Mouse (Mus musculus): Measurements from ENCODE around the gene Top1. TPM values are rescaled to one million over a fixed set of nuclear protein-coding genes. Genes with fewer than 3 reads are reported as not detected.

Gene Top1
- polyA plus RNA-seq, 1 experiment = 21.5 TPM

DNA sequence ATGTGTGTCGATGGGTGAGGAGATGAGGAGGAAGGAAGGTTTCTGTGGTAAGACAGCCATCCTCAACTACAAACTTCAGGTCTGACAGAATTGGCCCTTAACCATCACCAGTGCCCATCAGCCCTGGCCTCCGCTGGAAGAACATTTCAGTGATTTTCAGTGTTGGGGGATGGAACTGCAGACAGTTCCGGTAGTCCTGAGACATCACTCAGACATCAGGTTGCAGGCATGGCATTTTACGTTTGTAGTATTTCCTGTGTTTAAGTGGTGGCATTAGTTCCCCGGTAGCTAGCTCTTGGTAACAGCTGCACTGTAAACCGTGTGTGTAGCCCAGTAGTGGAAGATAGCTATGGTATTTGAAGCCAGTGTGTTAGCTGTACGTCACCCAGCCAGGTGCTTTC lies 87.4 kb downstream of the Top1 start:
- H3ac ChIP-seq (ENCODE audit: control insufficient read depth, insufficient read length, low read depth) = no peak overlapping the region
- H3K79me3 ChIP-seq (ENCODE audit: low read depth) = peaks cover 53% of the 10 kb centered on the region
- TF ChIP-seq MYOD1 (IDR thresholded peaks at IDR 0.05; ENCODE audit: control insufficient read depth, insufficient read length, low read depth) (no peak), FOSL1 (IDR thresholded peaks at IDR 0.05; ENCODE audit: insufficient read depth, low read length, poor library complexity, severe bottlenecking) (no peak), MAX (IDR thresholded peaks at IDR 0.05) (no peak), MYOG (IDR thresholded peaks at IDR 0.05; ENCODE audit: control insufficient read depth, extremely low read depth, insufficient read length) (no peak), CTCF (IDR thresholded peaks at IDR 0.05; ENCODE audit: control insufficient read depth, insufficient read depth, insufficient read length) (no peak), CEBPB (IDR thresholded peaks at IDR 0.05; ENCODE audit: low read depth) (no peak), USF1 (IDR thresholded peaks at IDR 0.05; ENCODE audit: low read depth) (no peak)
- no peak overlapping the region for H3K4me3 ChIP-seq (ENCODE audit: insufficient read depth, poor library complexity, severe bottlenecking)
- H3K36me3 ChIP-seq (ENCODE audit: control insufficient read depth, insufficient read depth) = peaks cover 8% of the 10 kb centered on the region
- no peaks in the 10 kb centered on the region for H3K27me3 ChIP-seq (ENCODE audit: control insufficient read depth, insufficient read depth, insufficient read length)
- H3K79me2 ChIP-seq (ENCODE audit: control insufficient read depth, insufficient read depth) = peaks cover 66% of the 10 kb centered on the region

DNA sequence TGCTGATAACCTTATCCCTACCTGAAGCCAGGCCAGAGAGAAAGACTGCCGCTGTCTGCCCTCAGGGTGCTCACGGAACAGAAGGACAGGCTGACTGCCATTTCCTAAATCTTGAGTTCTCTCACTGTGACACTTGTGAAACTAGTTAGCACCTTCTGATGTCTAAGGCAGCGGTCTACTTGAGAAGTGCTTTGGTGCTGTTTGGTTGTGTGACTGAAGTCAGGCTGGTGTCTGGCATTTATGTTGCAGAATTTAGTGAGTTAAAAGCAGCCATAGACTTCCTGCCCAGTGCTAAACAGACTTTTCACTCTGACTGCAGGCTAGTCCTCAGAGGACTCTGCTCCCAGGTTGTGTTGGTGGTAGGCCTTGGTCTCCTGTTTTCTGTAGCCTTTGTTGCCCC lies 88.6 kb downstream of the Top1 start:
- no peak for TF ChIP-seq FOSL1 (IDR thresholded peaks at IDR 0.05; ENCODE audit: insufficient read depth, low read length, poor library complexity, severe bottlenecking)
- TF ChIP-seq USF1 (IDR thresholded peaks at IDR 0.05; ENCODE audit: low read depth) = no peak
- no peak for TF ChIP-seq CEBPB (IDR thresholded peaks at IDR 0.05; ENCODE audit: low read depth)
- TF ChIP-seq MAX (IDR thresholded peaks at IDR 0.05) = no peak
- TF ChIP-seq MYOD1 (IDR thresholded peaks at IDR 0.05; ENCODE audit: control insufficient read depth, insufficient read length, low read depth) = no peak
- TF ChIP-seq MYOG (IDR thresholded peaks at IDR 0.05; ENCODE audit: control insufficient read depth, extremely low read depth, insufficient read length) = no peak
- TF ChIP-seq CTCF (IDR thresholded peaks at IDR 0.05; ENCODE audit: control insufficient read depth, insufficient read depth, insufficient read length) = no peak
- Histone ChIP-seq H3K27me3 (ENCODE audit: control insufficient read depth, insufficient read depth, insufficient read length) (no peaks in the 10 kb centered on the region), H3K4me3 (ENCODE audit: insufficient read depth, poor library complexity, severe bottlenecking) (no peak overlapping the region), H3ac (ENCODE audit: control insufficient read depth, insufficient read length, low read depth) (no peak overlapping the region), H3K36me3 (ENCODE audit: control insufficient read depth, insufficient read depth) (peaks cover 8% of the 10 kb centered on the region), H3K79me2 (ENCODE audit: control insufficient read depth, insufficient read depth) (peaks cover 78% of the 10 kb centered on the region), H3K79me3 (ENCODE audit: low read depth) (peaks cover 56% of the 10 kb centered on the region)

- no peak for TF ChIP-seq FOSL1 (IDR thresholded peaks at IDR 0.05; ENCODE audit: insufficient read depth, low read length, poor library complexity, severe bottlenecking)
- no peak for TF ChIP-seq CTCF (IDR thresholded peaks at IDR 0.05; ENCODE audit: control insufficient read depth, insufficient read depth, insufficient read length)
- TF ChIP-seq CEBPB (IDR thresholded peaks at IDR 0.05; ENCODE audit: low read depth) = no peak
- TF ChIP-seq MYOD1 (IDR thresholded peaks at IDR 0.05; ENCODE audit: control insufficient read depth, insufficient read length, low read depth) = no peak
- no peak for TF ChIP-seq MYOG (IDR thresholded peaks at IDR 0.05; ENCODE audit: control insufficient read depth, extremely low read depth, insufficient read length)
- TF ChIP-seq USF1 (IDR thresholded peaks at IDR 0.05; ENCODE audit: low read depth) = no peak
- no peak for TF ChIP-seq MAX (IDR thresholded peaks at IDR 0.05)
- H3ac ChIP-seq (ENCODE audit: control insufficient read depth, insufficient read length, low read depth) = no peak overlapping the region
- H3K79me2 ChIP-seq (ENCODE audit: control insufficient read depth, insufficient read depth) = peaks cover 88% of the 10 kb centered on the region
- H3K36me3 ChIP-seq (ENCODE audit: control insufficient read depth, insufficient read depth) = peaks cover 8% of the 10 kb centered on the region
- H3K27me3 ChIP-seq (ENCODE audit: control insufficient read depth, insufficient read depth, insufficient read length) = no peaks in the 10 kb centered on the region
- no peak overlapping the region for H3K4me3 ChIP-seq (ENCODE audit: insufficient read depth, poor library complexity, severe bottlenecking)
- H3K79me3 ChIP-seq (ENCODE audit: low read depth) = peaks cover 58% of the 10 kb centered on the region
These were observed 90.1 kb downstream of the Top1 start for GRCm38 (mm10) chr2:160735706-160736310.

GRCm38 (mm10) chr2:160736466-160736865 lies 90.8 kb downstream of the Top1 start:
- H3K79me3 ChIP-seq (ENCODE audit: low read depth) = peaks cover 62% of the 10 kb centered on the region
- H3K27me3 ChIP-seq (ENCODE audit: control insufficient read depth, insufficient read depth, insufficient read length) = no peaks in the 10 kb centered on the region
- H3ac ChIP-seq (ENCODE audit: control insufficient read depth, insufficient read length, low read depth) = no peak overlapping the region
- peaks cover 8% of the 10 kb centered on the region for H3K36me3 ChIP-seq (ENCODE audit: control insufficient read depth, insufficient read depth)
- H3K79me2 ChIP-seq (ENCODE audit: control insufficient read depth, insufficient read depth) = peaks cover 95% of the 10 kb centered on the region
- TF ChIP-seq FOSL1 (IDR thresholded peaks at IDR 0.05; ENCODE audit: insufficient read depth, low read length, poor library complexity, severe bottlenecking) (no peak), USF1 (IDR thresholded peaks at IDR 0.05; ENCODE audit: low read depth) (no peak), MYOG (IDR thresholded peaks at IDR 0.05; ENCODE audit: control insufficient read depth, extremely low read depth, insufficient read length) (no peak), CEBPB (IDR thresholded peaks at IDR 0.05; ENCODE audit: low read depth) (no peak), MYOD1 (IDR thresholded peaks at IDR 0.05; ENCODE audit: control insufficient read depth, insufficient read length, low read depth) (no peak), MAX (IDR thresholded peaks at IDR 0.05) (no peak), CTCF (IDR thresholded peaks at IDR 0.05; ENCODE audit: control insufficient read depth, insufficient read depth, insufficient read length) (no peak)
- no peak overlapping the region for H3K4me3 ChIP-seq (ENCODE audit: insufficient read depth, poor library complexity, severe bottlenecking)

- TF ChIP-seq MAX (IDR thresholded peaks at IDR 0.05) = no peak
- no peak for TF ChIP-seq MYOG (IDR thresholded peaks at IDR 0.05; ENCODE audit: control insufficient read depth, extremely low read depth, insufficient read length)
- Histone ChIP-seq H3K79me3 (ENCODE audit: low read depth) (peaks cover 65% of the 10 kb centered on the region), H3K4me3 (ENCODE audit: insufficient read depth, poor library complexity, severe bottlenecking) (no peak overlapping the region), H3ac (ENCODE audit: control insufficient read depth, insufficient read length, low read depth) (no peak overlapping the region), H3K36me3 (ENCODE audit: control insufficient read depth, insufficient read depth) (peaks cover 8% of the 10 kb centered on the region), H3K27me3 (ENCODE audit: control insufficient read depth, insufficient read depth, insufficient read length) (no peaks in the 10 kb centered on the region), H3K79me2 (ENCODE audit: control insufficient read depth, insufficient read depth) (peaks cover 95% of the 10 kb centered on the region)
These were observed 92.7 kb downstream of the Top1 start for GRCm38 (mm10) chr2:160738354-160738753.
